Mouse (Mus musculus) kidney, adult 9 months (tissue): ENCODE results near the gene Smoc2.

Source experiments
- DNase-seq: peaks from one replicate; pipeline ENCODE4 v3.0.0; 2022

The Smoc2 gene

DNA sequence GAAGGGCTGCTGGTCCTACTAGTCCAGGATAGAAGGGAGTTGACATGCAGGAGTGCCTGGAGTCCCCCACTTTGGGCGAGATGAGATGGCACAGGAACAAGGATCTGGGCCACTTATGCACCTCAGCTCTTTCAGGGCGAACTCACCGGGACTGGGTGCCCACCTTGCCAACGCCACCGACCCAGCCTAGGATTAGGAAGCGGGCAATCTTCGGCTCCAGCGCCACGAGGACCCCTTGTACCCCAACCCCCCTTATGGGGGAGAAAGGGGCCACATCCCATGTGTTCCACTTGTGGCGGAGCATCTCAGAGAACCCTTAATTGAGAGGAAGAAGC is 627 bp downstream of the Smoc2 start:
- DNase-seq = no peak

DNA sequence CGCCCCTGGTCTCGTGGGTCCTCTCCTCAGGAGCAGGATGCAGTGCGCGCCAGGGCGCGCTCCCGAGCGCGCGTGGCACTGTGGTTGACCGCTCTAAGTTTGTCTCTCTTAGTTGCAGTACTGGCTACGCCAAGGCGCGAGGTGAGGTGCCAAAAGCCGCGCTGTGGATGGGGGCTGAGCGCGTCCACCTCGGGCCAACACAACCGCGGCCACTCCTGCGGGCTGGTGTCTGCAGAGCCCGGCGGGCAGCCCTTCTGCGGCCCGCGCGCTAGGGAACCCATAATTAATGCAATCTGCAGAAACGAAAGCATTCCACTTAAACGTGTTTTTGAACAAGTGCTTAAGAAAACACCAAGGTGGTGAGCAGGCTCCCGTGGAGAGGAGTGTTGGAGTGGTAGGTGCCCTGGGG is 1.1 kb downstream of the Smoc2 start:
- no peak for DNase-seq

DNA sequence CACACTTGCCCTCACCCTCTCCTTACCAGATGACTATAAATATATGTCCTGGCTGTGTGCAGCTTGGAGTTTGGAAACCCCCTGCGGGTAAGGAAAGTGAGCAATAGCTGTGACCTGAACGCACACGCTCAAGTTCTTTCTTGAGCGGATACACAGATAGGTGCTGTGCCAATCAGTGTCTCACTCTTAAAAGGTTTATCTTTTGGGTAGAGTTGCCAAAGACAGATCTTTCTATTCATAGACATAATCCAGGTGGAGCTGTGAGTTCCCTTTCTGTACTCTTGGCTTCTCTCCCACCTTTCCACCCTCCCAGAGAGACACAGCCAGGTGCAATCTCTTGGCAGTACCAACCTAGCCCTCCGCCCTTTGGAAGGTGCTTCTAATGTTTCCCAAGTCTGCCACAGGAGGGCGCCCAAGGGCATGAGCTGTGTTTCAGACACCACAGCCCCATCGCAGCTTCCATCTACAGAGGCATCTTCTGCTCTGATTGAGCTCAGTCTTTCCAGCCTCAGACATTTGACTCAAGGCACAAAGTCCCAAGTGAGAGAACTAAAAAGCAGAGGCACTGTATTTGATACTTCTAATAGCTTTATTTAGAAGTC is 8.8 kb downstream of the Smoc2 start:
- peak; percentile 77 for DNase-seq

DNA sequence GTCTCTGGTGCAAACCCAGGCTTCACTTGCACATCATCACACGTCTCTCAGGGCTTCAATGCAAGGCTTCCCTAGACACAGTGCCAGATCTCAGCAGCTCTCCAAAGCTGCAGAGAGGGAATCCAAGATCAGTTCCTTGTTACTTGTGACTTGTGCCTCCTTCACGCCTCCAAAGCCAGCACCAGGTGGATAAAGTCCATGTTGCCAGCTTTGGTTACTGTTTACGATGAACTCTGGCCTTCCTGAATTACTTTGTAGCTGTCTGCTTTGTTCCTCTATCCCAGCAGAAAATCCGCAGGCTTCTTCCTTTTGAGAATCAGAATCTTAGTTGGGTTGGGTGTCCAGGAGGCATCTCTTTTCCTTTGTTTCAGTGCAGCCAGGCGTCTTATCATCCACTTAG is 14.3 kb downstream of the Smoc2 start:
- DNase-seq = peak; percentile 82

DNA sequence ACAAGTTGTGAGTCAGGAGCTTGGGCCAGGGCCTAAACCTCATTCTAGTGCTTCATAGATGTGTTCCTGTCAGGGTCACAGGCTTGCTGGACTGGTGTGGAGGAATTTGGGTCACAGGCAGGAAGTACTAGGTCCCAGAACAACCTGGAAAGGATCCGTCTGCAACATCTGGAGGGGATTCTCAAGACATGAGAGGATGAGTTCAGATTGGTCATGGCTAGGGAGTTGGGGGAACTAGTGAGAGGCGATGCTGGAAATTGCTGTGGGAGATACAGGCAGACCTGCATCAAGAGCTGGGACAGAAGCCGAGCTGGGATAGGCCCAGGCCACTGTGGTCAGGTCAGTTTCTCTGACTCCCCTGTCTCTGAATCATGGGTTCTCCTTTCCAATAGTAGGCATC is 15.8 kb downstream of the Smoc2 start:
- no peak for DNase-seq

DNA sequence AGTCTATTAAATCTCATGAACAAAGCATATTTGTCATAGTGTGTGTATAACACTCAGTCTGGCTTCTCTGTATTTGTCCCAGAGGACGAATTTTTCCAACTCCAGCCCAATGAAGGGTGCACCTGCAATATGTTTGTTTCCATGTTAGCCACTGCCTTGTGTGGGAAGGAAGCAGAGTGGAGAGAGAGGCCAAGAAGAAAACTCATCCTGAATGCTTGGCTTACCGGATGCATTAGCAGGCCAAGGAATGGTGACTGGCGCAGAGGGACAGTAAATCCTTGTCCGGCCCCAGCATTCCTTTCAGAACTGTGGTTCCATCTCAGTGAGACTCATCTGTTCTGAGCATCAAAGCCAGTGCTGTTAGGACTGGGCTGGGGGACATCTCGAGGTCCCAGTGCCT is 21.1 kb downstream of the Smoc2 start:
- no peak for DNase-seq

DNA sequence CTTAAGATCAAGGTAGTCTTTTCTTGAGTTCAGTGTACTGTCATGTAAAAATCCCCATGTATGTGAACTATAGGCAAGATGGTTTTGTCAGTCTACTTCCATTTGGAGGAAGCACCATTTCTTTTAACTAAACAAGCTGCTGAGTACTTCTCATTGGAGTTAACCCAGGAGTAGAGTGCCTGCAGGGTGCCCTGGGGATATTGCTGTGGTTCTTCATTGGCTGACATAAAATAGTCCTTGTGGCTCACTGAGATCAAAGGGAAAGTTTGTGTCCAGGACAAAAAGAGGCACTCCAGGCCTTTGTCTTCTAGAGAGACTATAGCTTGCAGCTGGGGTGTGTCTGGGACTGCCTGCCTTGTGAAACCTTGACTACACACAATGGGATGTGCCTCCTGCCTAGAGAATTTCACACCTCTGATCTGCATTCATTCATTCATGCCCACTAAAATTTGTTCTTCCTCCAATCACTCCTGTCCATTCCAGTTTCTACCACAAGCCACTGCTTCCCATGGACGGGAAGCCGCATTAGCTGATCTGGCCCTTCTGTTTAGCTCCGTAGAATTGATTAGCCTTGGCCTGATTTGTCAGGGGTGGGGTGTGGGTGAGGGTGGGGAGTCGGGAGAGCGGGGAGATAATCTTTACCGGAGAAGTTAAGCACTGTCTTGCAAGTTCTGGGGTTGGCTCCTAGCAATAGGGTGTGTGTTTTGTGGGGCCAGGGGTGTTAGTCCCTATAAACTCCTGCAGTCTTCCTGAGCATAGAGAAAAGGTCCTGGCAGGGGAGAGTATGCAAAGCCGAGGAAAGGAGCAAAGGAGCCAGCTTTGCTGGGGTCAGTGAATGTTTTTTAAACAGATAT is 22.4 kb downstream of the Smoc2 start:
- DNase-seq = no peak

GRCm38 (mm10) chr17:14302356-14302755 is 23.1 kb downstream of the Smoc2 start:
- no peak for DNase-seq

DNA sequence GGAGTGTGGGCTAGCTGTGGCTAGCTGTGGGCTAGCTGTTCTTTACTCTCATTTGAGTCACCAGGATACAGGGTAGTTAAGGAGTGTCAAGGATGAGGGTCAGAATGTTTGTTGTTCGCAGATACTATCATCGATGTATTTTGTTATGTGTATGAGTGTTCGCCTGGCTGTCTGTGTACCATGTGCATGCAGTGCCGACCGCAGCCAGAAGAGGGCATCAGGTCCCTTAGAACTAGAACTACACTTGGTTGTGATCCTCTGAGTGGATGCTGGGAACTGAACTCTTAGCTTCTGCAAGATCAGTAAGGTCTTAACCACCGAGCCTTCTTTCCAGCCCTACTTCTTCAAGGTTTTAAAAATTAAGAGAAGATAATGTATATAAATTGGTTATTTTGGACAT is 24.4 kb downstream of the Smoc2 start:
- no peak for DNase-seq

GRCm38 (mm10) chr17:14309884-14310283 is 30.6 kb downstream of the Smoc2 start:
- DNase-seq = no peak

DNA sequence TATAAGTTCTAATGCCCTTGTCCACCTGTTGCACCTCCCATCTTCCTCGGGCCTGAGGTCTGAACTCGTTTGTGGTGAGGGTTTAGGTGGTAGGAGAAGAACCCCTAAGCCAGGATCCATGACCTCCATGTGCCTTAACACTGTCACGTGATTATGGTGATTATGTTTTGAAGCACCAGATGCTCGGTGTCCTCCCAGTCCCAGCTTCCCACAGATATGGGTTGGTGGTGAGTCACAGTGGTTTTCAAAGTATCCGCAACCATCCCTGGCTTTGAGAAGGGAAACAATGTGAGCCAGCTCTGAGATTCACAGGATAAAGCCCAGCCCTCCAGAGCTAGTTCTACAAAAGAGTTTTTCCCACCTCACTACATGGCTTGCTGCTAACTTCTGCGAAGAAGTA is 33.1 kb downstream of the Smoc2 start:
- no peak for DNase-seq

DNA sequence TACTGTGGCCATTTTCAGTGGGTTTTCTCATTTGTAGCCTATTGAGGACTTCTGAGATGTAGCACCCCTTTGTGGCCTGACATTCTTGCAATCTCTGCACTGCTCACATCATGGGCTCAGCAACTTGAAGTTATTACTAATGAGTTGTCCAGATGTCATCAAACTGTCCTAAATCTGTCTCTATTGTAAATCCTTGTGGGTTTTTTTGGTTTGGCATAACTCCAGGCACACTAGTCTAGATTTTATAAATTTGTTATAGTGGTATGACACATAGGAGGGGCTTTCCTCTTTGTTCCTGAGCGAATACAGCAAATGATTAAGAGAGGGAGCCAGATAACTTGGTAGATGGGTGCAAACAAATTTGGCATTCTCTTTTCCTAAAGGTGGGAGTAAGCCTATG is 35.0 kb downstream of the Smoc2 start:
- no peak for DNase-seq

GRCm38 (mm10) chr17:14316536-14316935 is 37.2 kb downstream of the Smoc2 start:
- DNase-seq = no peak

GRCm38 (mm10) chr17:14317439-14317838 is 38.1 kb downstream of the Smoc2 start:
- no peak for DNase-seq

GRCm38 (mm10) chr17:14326156-14326555 is 46.9 kb downstream of the Smoc2 start:
- DNase-seq = peak; percentile 57

DNA sequence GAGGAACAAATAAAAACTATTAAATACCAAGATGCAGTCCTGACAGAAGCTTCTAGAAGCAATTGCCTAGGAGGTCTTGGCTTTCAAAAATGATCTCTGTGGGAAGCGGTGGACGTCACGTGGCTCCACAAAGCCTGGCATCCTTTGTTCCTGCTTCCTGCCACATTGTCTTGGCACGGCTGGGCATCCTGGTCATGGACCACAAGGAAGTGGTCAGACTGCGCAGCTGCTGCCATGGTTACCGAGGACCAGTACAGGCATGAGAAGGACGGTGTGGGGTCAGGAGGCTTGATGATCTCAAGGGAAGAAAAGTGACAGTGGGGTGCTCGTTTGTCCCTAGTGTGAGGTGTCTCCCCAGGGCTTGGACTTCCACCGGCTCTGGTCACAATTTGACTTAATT is 48.7 kb downstream of the Smoc2 start:
- DNase-seq = no peak

- no peak for DNase-seq
Observed at GRCm38 (mm10) chr17:14330498-14330897, 51.2 kb downstream of the Smoc2 start.

DNA sequence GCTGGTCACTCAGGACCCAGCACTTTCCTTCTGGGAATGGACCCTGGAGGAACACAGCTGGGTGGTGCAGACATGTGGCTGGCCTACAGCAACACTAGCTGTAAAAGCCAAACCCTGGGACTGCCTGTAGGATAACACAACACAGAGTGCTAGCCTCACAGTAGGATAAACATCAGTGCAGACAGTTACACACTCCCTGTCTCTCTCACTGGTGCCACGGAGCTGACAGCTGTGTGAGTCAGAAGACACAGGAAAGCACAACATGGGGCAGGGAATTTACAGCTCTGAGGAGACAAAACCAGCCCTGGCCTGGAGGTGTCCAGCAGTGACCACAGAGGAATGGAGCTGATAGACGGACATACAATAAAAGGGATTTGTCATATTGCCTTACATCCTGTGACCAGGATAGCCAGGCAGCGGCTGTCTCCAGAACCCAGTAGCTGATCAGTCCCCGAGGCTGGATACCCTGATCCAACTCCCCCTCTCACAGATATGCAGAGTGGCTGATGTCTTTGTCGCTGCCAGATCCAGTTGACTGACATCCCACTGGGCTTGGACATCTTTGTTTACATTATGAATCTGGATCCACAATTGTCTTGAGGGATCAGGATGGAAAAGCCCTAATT is 60.7 kb downstream of the Smoc2 start:
- no peak for DNase-seq

GRCm38 (mm10) chr17:14340736-14341135 is 61.4 kb downstream of the Smoc2 start:
- DNase-seq = no peak

- DNase-seq = no peak
Observed at GRCm38 (mm10) chr17:14342511-14342910, 63.2 kb downstream of the Smoc2 start.

DNA sequence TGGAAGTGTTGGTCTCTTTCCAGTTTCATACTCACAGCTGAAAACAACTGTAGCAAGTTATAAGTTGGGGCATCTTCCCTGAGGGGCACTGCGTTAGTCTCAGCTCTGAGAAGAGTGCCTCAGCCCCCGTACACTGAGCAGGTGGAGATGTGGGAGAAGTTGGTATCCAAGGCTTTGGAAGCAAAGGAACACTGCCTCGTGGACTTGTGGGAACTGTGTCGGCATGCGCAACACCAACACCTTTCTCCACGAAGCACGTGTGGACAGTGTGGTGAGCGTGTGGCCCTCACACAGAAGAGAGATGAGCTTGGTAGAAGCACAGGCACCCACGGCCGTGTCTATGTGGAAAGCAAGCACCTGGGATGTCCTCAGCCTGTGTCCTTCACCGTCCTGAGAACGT is 64.1 kb downstream of the Smoc2 start:
- no peak for DNase-seq

DNA sequence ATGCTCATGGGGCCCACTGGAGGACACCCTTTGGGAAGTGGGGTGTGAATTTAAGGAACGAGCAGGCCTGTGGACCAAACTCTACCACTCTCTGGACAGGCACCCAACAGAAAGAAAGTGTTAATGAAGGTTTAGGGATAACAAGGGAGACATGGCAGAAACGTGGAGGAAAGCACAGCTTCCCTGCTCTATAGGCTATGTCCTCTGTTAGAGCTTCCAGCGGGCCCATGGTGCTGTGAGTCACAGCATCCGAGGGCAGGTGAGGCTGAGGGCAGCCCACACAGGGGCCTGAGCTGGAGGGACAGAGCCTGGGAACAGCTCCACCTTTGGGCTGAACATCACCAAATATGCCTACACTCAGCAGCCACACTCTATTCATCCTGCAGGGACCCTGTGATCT is 66.2 kb downstream of the Smoc2 start:
- DNase-seq = no peak

- no peak for DNase-seq
Observed at GRCm38 (mm10) chr17:14346891-14347290, 67.6 kb downstream of the Smoc2 start.

DNA sequence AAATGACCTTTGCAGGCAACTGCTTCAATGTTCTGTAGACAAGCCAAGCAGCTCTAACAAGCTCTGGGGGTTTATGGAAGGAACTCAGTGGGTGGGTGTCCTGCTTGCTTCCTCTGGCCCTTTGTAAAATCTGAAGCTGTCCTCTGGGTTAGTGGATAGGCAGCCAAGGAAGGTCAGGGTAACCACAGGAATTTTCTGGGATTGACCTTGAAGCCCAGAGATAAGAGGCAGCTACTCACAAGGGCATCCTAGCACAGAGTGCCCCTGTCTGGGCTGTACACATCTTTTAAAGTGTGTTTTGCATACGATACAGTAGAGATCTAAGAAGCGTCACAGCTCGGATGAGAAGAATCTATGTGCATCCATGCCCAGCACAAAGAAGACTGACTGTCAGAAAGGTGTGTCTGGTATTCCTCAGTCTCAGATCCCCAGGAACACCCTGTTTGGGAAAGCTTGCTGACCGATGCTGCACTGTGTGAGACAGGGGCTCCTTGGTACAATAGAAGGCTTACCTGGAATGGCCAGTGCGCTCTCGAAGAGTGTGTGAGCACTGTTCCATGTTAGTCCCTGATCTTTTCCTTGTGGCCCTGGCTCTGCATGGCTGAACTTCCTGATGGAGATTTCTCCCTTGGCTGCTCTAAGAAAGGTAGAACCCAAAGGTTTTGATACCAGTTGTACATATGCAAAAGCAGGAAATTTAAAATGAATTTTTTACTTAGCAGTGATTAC is 69.9 kb downstream of the Smoc2 start:
- no peak for DNase-seq
